Mouse (Mus musculus) lung, postnatal 0 days (tissue): ENCODE measurements around the gene Olfr20.

Source experiments
- CTCF ChIP-seq: IDR thresholded peaks from 2 replicates; pipeline ENCODE4 v1.5.1; 2016; ENCODE audit warnings: antibody characterized with exemption, mild to moderate bottlenecking
- EP300 ChIP-seq: IDR thresholded peaks from 2 replicates; pipeline ENCODE4 v1.6.1; 2016; ENCODE audit warnings: antibody characterized with exemption, mild to moderate bottlenecking, control low read depth

GRCm38 (mm10) chr11:73336919-73337318 is 13.7 kb upstream of the Olfr20 start:
- no peak for TF ChIP-seq CTCF
- TF ChIP-seq EP300: no peak
